Comparison of ENCODE assay signal across 8 mouse cellular contexts in genomic region chr5:122899777-122900557, GRCm38 (mm10). TPM values are rescaled to one million over a fixed set of nuclear protein-coding genes. Genes with fewer than 3 reads are reported as not detected.
A peak's percentile ranks its signal among the peaks of the same experiment; 100 is the strongest.
DNase-seq lines count a peak whose midpoint lies in the region; ATAC-seq and TF ChIP-seq lines count a peak whose summit lies in the region.

No protein-coding gene starts in this region.

- peak; percentile 67 for DNase-seq in ES-E14 (ENCODE audit: low read depth, low spot score)
- peak; percentile 93 for DNase-seq in cerebellum, adult 11-12 months
- DNase-seq in heart, postnatal 25 days (ENCODE audit: low spot score) = peak; percentile 83
- DNase-seq in layer of hippocampus, adult 18-20 months (ENCODE audit: low spot score in 2 of 2) = peak; percentile 76 to 87
- DNase-seq in lung, adult 18-20 months = peak; percentile 89 to 94
- peak; percentile 94 for DNase-seq in testis, postnatal 10 days (ENCODE audit: low spot score)

- intact Hi-C loops in heart, postnatal 25 days (cut with DNase I) = loop anchor here (5.0 kb wide), 1 partner anchor 78 kb away; the partner anchor contains the start of gene Anapc5

- peak; percentile 97 for ATAC-seq in forebrain, embryonic 15.5 days (replicated peaks)
- peak; percentile 98 for ATAC-seq in neural tube, embryonic 15.5 days (ENCODE audit: low FRiP score)

- no peaks in the 10 kb centered on the region for H3K9me3 ChIP-seq in ES-E14 (ENCODE audit: control insufficient read depth, insufficient read depth, low read depth, low read length)
- H3K9me3 ChIP-seq in forebrain, embryonic 15.5 days = no peaks in the 10 kb centered on the region
- H3K9me3 ChIP-seq in neural tube, embryonic 15.5 days (replicated peaks) = no peaks in the 10 kb centered on the region

- peak overlapping the region; percentile 72 to 99 for H3K4me3 ChIP-seq in ES-E14 (ENCODE audit: insufficient read depth in 1 of 2, low read depth in 1 of 2, low read length in 2 of 2, poor library complexity in 1 of 2, severe bottlenecking in 1 of 2)
- peak overlapping the region; percentile 89 for H3K4me3 ChIP-seq in forebrain, embryonic 15.5 days
- peak overlapping the region; percentile 87 for H3K4me3 ChIP-seq in neural tube, embryonic 15.5 days (replicated peaks)

- 1% methylated on average over 112 of the region's 120 CpGs for WGBS in forebrain, embryonic 15.5 days
- WGBS in neural tube, embryonic 15.5 days = under 1% methylated on average over 83 of the region's 120 CpGs

- H3K4me2 ChIP-seq in forebrain, embryonic 15.5 days (replicated peaks) = peak overlapping the region; percentile 76
- peak overlapping the region; percentile 83 for H3K4me2 ChIP-seq in neural tube, embryonic 15.5 days

- H3K4me1 ChIP-seq in ES-E14 (ENCODE audit: control insufficient read depth in 2 of 2, insufficient read depth in 2 of 2, low read length in 2 of 2, poor library complexity in 1 of 2) = no peaks in the 10 kb centered on the region
- peaks cover 36% of the 10 kb centered on the region for H3K4me1 ChIP-seq in forebrain, embryonic 15.5 days
- peaks cover 40% of the 10 kb centered on the region for H3K4me1 ChIP-seq in neural tube, embryonic 15.5 days

- H3K27me3 ChIP-seq in forebrain, embryonic 15.5 days = no peaks in the 10 kb centered on the region
- no peaks in the 10 kb centered on the region for H3K27me3 ChIP-seq in neural tube, embryonic 15.5 days (replicated peaks)

- H3K36me3 ChIP-seq in ES-E14 (ENCODE audit: control insufficient read depth, insufficient read depth, low read length, poor library complexity, severe bottlenecking) = no peaks in the 10 kb centered on the region
- no peaks in the 10 kb centered on the region for H3K36me3 ChIP-seq in forebrain, embryonic 15.5 days
- no peaks in the 10 kb centered on the region for H3K36me3 ChIP-seq in neural tube, embryonic 15.5 days

- in situ Hi-C loops in ES-E14 (cut with MboI; ENCODE audit: low sequenced_read_pairs in 2 of 2, unreplicated experiment in 2 of 2) = no loop called here

- no peak overlapping the region for H3K27ac ChIP-seq in ES-E14 (ENCODE audit: insufficient read depth, low read depth, low read length, poor library complexity, severe bottlenecking)
- peak overlapping the region; percentile 92 for H3K27ac ChIP-seq in forebrain, embryonic 15.5 days (replicated peaks)
- peak overlapping the region; percentile 95 for H3K27ac ChIP-seq in neural tube, embryonic 15.5 days (replicated peaks)

- H3K9ac ChIP-seq in ES-E14 (ENCODE audit: insufficient read depth, low read depth, low read length, poor library complexity, severe bottlenecking) = peak overlapping the region; percentile 93
- peak overlapping the region; percentile 88 for H3K9ac ChIP-seq in forebrain, embryonic 15.5 days (replicated peaks)
- peak overlapping the region; percentile 84 for H3K9ac ChIP-seq in neural tube, embryonic 15.5 days (replicated peaks)

TF ChIP-seq in ES-E14, 5 proteins besides CTCF, POLR2A, EP300 and RAD21:
- TF ChIP-seq HCFC1 (IDR thresholded peaks at IDR 0.05; ENCODE audit: borderline replicate concordance, insufficient read depth, low read length) (no peak), MAFK (IDR thresholded peaks at IDR 0.05; ENCODE audit: insufficient read depth, low read depth, low read length) (no peak), CHD2 (IDR thresholded peaks at IDR 0.05; ENCODE audit: low read depth, low read length) (no peak), ZNF384 (IDR thresholded peaks at IDR 0.05; ENCODE audit: low read depth, low read length) (no peak), ZC3H11A (IDR thresholded peaks at IDR 0.05; ENCODE audit: borderline replicate concordance, low read depth, low read length) (no peak)

RNA-seq across cellular contexts. Expression of gene Rnf34, which starts 50.1 kb away (rescaled TPM):
- 22.0 and 26.1 TPM in 2 replicates for total RNA-seq in ES-E14 (2012; rRNA removed)
- 50.9 and 52.9 TPM in 2 replicates for polyA plus RNA-seq in forebrain, embryonic 15.5 days (2015; fragmentation: Nextera tagmentation; extraction: Ambion mirVana)
- total RNA-seq in heart, postnatal 25 days (2021) = 10 to 100 TPM; 24.0 to 28.2 TPM
- 10 to 100 TPM; 50.2 to 71.5 TPM for total RNA-seq in layer of hippocampus, adult 18-20 months (2021)
- 41.4 and 43.6 TPM in 2 replicates for polyA plus RNA-seq in neural tube, embryonic 15.5 days (2015; fragmentation: Nextera tagmentation; extraction: Ambion mirVana)
